Mouse (Mus musculus) forebrain, postnatal 0 days (tissue): ENCODE measurements at regions not wholly inside any gene's neighbourhood (a gene's known extent, or its start where the extent isn't known, plus 50 kb on each side); places are given as distances from the start of the nearest gene placed in this dataset.

Source experiments
- ATAC-seq: fragments of 200-750 bp; cut with Nextera tagmentation; 2 replicates; pipeline ENCODE4 v1.8.0; 2017; ENCODE audit warnings: mild to moderate bottlenecking, moderate library complexity
- DNase-seq: peaks from one replicate; pipeline ENCODE4 v3.0.0-alpha.2; 2015
- H3K27ac ChIP-seq: fragments of 300-500 bp; sonication (generic); 2 replicates; pipeline ENCODE4 v1.5.1; 2014; ENCODE audit warnings: low read depth, mild to moderate bottlenecking, antibody characterized with exemption, low read length, moderate library complexity, mixed read lengths
- H3K27me3 ChIP-seq: fragments of 300-500 bp; sonication (generic); 2 replicates; pipeline ENCODE4 v1.6.1; 2014; ENCODE audit warnings: mild to moderate bottlenecking, low read length, mixed read lengths; ENCODE audit not compliant: insufficient read depth
- H3K36me3 ChIP-seq: fragments of 300-500 bp; sonication (generic); 2 replicates; pipeline ENCODE4 v1.6.1; 2014; ENCODE audit warnings: mild to moderate bottlenecking, moderate library complexity; ENCODE audit not compliant: insufficient read depth
- H3K4me1 ChIP-seq: fragments of 300-500 bp; sonication (generic); 2 replicates; pipeline ENCODE4 v1.6.1; 2014; ENCODE audit warnings: antibody characterized with exemption; ENCODE audit not compliant: insufficient read depth
- H3K4me2 ChIP-seq: fragments of 300-500 bp; sonication (generic); 2 replicates; pipeline ENCODE4 v1.6.1; 2014; ENCODE audit warnings: low read depth, mild to moderate bottlenecking, moderate library complexity
- H3K4me3 ChIP-seq: fragments of 300-500 bp; sonication (generic); 2 replicates; pipeline ENCODE4 v1.5.1; 2014; ENCODE audit warnings: low read depth, low read length, mixed read lengths
- H3K9ac ChIP-seq: fragments of 300-500 bp; sonication (generic); 2 replicates; pipeline ENCODE4 v1.6.1; 2014; ENCODE audit warnings: mild to moderate bottlenecking
- H3K9me3 ChIP-seq: fragments of 300-500 bp; sonication (generic); 2 replicates; pipeline ENCODE4 v1.6.1; 2016; ENCODE audit warnings: low read length
- CTCF ChIP-seq: sonication (generic); IDR thresholded peaks from 2 replicates; pipeline ENCODE4 v1.5.1; 2016; ENCODE audit warnings: antibody characterized with exemption, control low read depth, low read depth
- WGBS: fragments of 180-500 bp; shearing (Covaris S2); extraction: QIAGEN DNeasy Blood & Tissue Kit; methylation state at CpG from one replicate; pipeline ENCODE4 v1.1.7; 2014; 5-methylcytosine and 5-hydroxymethylcytosine counted together

GRCm38 (mm10) chr10:66357736-66358135 lies 738.2 kb upstream of the Jmjd1c start:
- Histone ChIP-seq H3K27me3 (no peaks in the 10 kb centered on the region), H3K9ac (no peak overlapping the region), H3K4me2 (no peak overlapping the region), H3K36me3 (no peaks in the 10 kb centered on the region), H3K9me3 (no peaks in the 10 kb centered on the region), H3K4me3 (no peak overlapping the region), H3K27ac (no peak overlapping the region), H3K4me1 (no peaks in the 10 kb centered on the region)
- DNase-seq = peak; percentile 39
- ATAC-seq = peak; percentile 69
- WGBS = 35% methylated on average over 9 of the region's 9 CpGs
- TF ChIP-seq CTCF = no peak

GRCm38 (mm10) chr10:66370096-66370495 lies 725.8 kb upstream of the Jmjd1c start:
- Histone ChIP-seq H3K4me1 (no peaks in the 10 kb centered on the region), H3K4me2 (no peak overlapping the region), H3K4me3 (no peak overlapping the region), H3K27ac (no peak overlapping the region), H3K36me3 (no peaks in the 10 kb centered on the region), H3K9me3 (no peaks in the 10 kb centered on the region), H3K9ac (no peak overlapping the region), H3K27me3 (no peaks in the 10 kb centered on the region)
- ATAC-seq = no peak
- WGBS = 31% methylated on average over 3 of the region's 3 CpGs
- peak; percentile 43 for DNase-seq
- 0 out of 2 replicates have a peak, but pooled peaks have one; percentile 14 for TF ChIP-seq CTCF

GRCm38 (mm10) chr10:66371756-66372155 lies 724.2 kb upstream of the Jmjd1c start:
- Histone ChIP-seq H3K4me3 (no peak overlapping the region), H3K4me2 (no peak overlapping the region), H3K4me1 (no peaks in the 10 kb centered on the region), H3K36me3 (no peaks in the 10 kb centered on the region), H3K9me3 (no peaks in the 10 kb centered on the region), H3K9ac (no peak overlapping the region), H3K27me3 (no peaks in the 10 kb centered on the region), H3K27ac (no peak overlapping the region)
- ATAC-seq = no peak
- TF ChIP-seq CTCF = no peak
- whole genome bisulfite sequencing = 44% methylated on average over 2 of the region's 2 CpGs
- no peak for DNase-seq
